Mouse (Mus musculus): ENCODE data around the gene Rab3gap1. TPM values are rescaled to one million over a fixed set of nuclear protein-coding genes. Genes with fewer than 3 reads are reported as not detected.

Gene Rab3gap1
- polyA plus RNA-seq (2014; fragmentation: Illumina TruSeq; extraction: RNeasy Lipid Tissue Mini Kit (QIAGEN cat#74804)): 56.1 TPM

GRCm38 (mm10) chr1:127868300-127869261 lies at the start of gene Rab3gap1:
Gene Rab3gap1 (plus strand): TSS chr1:127868773.

DNA sequence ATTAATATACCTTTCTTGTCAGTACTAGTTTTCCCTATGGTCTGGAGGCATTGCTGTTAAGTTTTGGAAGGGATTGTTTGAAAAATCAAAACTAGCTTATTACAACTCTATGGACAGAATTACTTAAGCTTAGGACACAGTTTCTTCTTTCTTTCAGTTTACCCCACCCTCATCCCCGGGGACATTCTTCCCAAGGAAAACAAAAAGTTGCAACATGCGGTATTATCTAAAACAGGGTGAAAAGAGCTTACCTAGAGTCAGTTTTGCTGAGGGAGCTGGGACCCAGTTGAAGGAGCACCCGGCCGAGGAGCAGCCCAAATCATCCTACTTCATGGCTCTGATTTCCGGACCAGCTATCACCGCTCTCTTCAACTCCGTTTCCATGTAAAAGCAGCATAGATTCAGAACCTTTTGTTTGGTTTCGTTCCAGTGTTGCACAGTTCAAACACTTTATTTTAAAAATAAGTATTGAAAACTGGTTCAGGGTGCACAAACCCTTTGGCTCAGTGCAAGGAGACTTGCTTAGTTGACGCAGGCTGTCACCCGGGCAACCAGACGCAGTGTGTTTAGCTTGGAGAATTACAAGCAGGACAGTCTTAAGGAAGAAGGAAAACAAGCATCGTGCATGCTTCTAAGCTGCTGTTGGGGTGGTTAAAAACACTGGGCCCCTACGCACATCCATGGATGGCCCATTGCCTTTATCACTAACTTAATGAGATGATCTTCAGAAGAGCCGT lies 13.9 kb upstream of the Rab3gap1 start, which contains the start of gene Map3k19:
TSS of gene Map3k19 (minus strand) at position 546 of the 737 bp plus-strand sequence.

Other genes with a start within 250 kb of the Rab3gap1 start
- not detected for gene Tmem163, start 189.2 kb upstream of the Rab3gap1 start, polyA plus RNA-seq (2014; fragmentation: Illumina TruSeq; extraction: RNeasy Lipid Tissue Mini Kit (QIAGEN cat#74804))
- gene Acmsd, start 139.4 kb upstream of the Rab3gap1 start, polyA plus RNA-seq (2014; fragmentation: Illumina TruSeq; extraction: RNeasy Lipid Tissue Mini Kit (QIAGEN cat#74804)): not detected
- 61.7 TPM for gene Ccnt2, start 94.6 kb upstream of the Rab3gap1 start, polyA plus RNA-seq (2014; fragmentation: Illumina TruSeq; extraction: RNeasy Lipid Tissue Mini Kit (QIAGEN cat#74804))
- gene Map3k19, start 13.7 kb upstream of the Rab3gap1 start, polyA plus RNA-seq (2014; fragmentation: Illumina TruSeq; extraction: RNeasy Lipid Tissue Mini Kit (QIAGEN cat#74804)): 1.7 TPM
- 17.9 TPM for gene Zranb3, start 234.3 kb downstream of the Rab3gap1 start, polyA plus RNA-seq (2014; fragmentation: Illumina TruSeq; extraction: RNeasy Lipid Tissue Mini Kit (QIAGEN cat#74804))
- 609 TPM for gene R3hdm1, start 234.5 kb downstream of the Rab3gap1 start, polyA plus RNA-seq (2014; fragmentation: Illumina TruSeq; extraction: RNeasy Lipid Tissue Mini Kit (QIAGEN cat#74804))

Measured in ovary, adult 10 weeks (tissue).